Mouse (Mus musculus) liver, postnatal 0 days (tissue): ENCODE data around the gene Best2. TPM values are rescaled to one million over a fixed set of nuclear protein-coding genes. Genes with fewer than 3 reads are reported as not detected.
A peak's percentile ranks its signal among the peaks of the same experiment; 100 is the strongest.

Experiments used
- ATAC-seq: fragments of 200-750 bp; cut with Nextera tagmentation; 2 replicates; pipeline ENCODE4 v1.8.0; 2017; ENCODE audit warnings: mild to moderate bottlenecking, moderate library complexity
- DNase-seq: peaks from one replicate; pipeline ENCODE4 v3.0.0-alpha.2; 2016
- H3K27ac ChIP-seq: fragments of 300-500 bp; sonication (generic); 2 replicates; pipeline ENCODE4 v1.5.1; 2014; ENCODE audit warnings: antibody characterized with exemption, moderate library complexity, mild to moderate bottlenecking, low read depth
- H3K27me3 ChIP-seq: fragments of 300-500 bp; sonication (generic); 2 replicates; pipeline ENCODE4 v1.6.1; 2014; ENCODE audit warnings: low read length, control low read depth, mixed read lengths; ENCODE audit not compliant: insufficient read depth
- H3K36me3 ChIP-seq: fragments of 300-500 bp; sonication (generic); replicated peaks from 2 replicates; pipeline ENCODE4 v1.6.1; 2014; ENCODE audit warnings: mild to moderate bottlenecking, control low read depth, low read length, moderate library complexity, mixed read lengths; ENCODE audit not compliant: insufficient read depth
- H3K4me1 ChIP-seq: fragments of 300-500 bp; sonication (generic); 2 replicates; pipeline ENCODE4 v1.6.1; 2014; ENCODE audit warnings: antibody characterized with exemption, mild to moderate bottlenecking, control low read depth; ENCODE audit not compliant: insufficient read depth
- H3K4me2 ChIP-seq: fragments of 300-500 bp; sonication (generic); 2 replicates; pipeline ENCODE4 v1.6.1; 2014; ENCODE audit warnings: low read depth, mild to moderate bottlenecking, low read length, moderate library complexity, mixed read lengths
- H3K4me3 ChIP-seq: fragments of 300-500 bp; sonication (generic); 2 replicates; pipeline ENCODE4 v1.5.1; 2014; ENCODE audit warnings: low read depth, low read length
- H3K9ac ChIP-seq: fragments of 300-500 bp; sonication (generic); replicated peaks from 2 replicates; pipeline ENCODE4 v1.6.1; 2014; ENCODE audit warnings: mild to moderate bottlenecking, moderate library complexity
- H3K9me3 ChIP-seq: fragments of 300-500 bp; sonication (generic); 2 replicates; pipeline ENCODE4 v1.6.1; 2016; ENCODE audit warnings: mild to moderate bottlenecking, control low read depth, low read length, mixed read lengths
- CTCF ChIP-seq: sonication (generic); IDR thresholded peaks from 2 replicates; pipeline ENCODE4 v1.5.1; 2016; ENCODE audit warnings: antibody characterized with exemption, low read depth
- EP300 ChIP-seq: IDR thresholded peaks from 2 replicates; pipeline ENCODE4 v1.6.1; 2016; ENCODE audit warnings: antibody characterized with exemption, low read depth, mild to moderate bottlenecking
- WGBS: fragments of 180-500 bp; shearing (Covaris S2); extraction: QIAGEN DNeasy Blood & Tissue Kit; methylation state at CpG from one replicate; pipeline ENCODE4 v1.1.7; 2014; ENCODE audit not compliant: insufficient replicate concordance; 5-methylcytosine and 5-hydroxymethylcytosine counted together
- polyA plus RNA-seq: library from polyadenylated mRNA; unstranded; fragments of >200 nt; fragmentation: Nextera tagmentation; extraction: Ambion mirVana; gene quantifications from 2 replicates; pipeline ENCODE4 v1.2.1, GENCODE M21; 2015

Gene Best2
- polyA plus RNA-seq, 1 experiment from 2014 or later, result not detected

GRCm38 (mm10) chr8:85025098-85025932 is 11.0 kb upstream of the Best2 start, which contains the start of gene Asna1:
TSS of gene Asna1 (minus strand) at chr8:85025281.
- peak within 1 kb of the TSS; percentile 76 for H3K9ac ChIP-seq
- no peaks in the 10 kb centered on the region for H3K9me3 ChIP-seq
- H3K4me3 ChIP-seq, result peak within 1 kb of the TSS; percentile 95
- H3K4me2 ChIP-seq, result peak within 1 kb of the TSS; percentile 91
- H3K4me1 ChIP-seq, result peaks cover 33% of the 10 kb centered on the region
- peak within 1 kb of the TSS; percentile 94 for H3K27ac ChIP-seq
- H3K36me3 ChIP-seq, result peaks cover 31% of the 10 kb centered on the region
- WGBS, result 2% methylated on average over 30 of the region's 30 CpGs
- peak; percentile 88 for DNase-seq
- TF ChIP-seq CTCF, result no peak
- peak; percentile 80 for TF ChIP-seq EP300
- peak; percentile 87 for ATAC-seq
- no peaks in the 10 kb centered on the region for H3K27me3 ChIP-seq

- peak overlapping the region; percentile 91; the same call in 1 of the 2 replicates for H3K4me2 ChIP-seq
- ATAC-seq, result no peak
- H3K4me3 ChIP-seq, result no peak overlapping the region
- WGBS, result 96% methylated on average over 3 of the region's 3 CpGs
- no peak overlapping the region for H3K27ac ChIP-seq
- DNase-seq, result no peak
- no peak for TF ChIP-seq CTCF
- no peak for TF ChIP-seq EP300
- H3K27me3 ChIP-seq, result no peaks in the 10 kb centered on the region
- H3K9me3 ChIP-seq, result no peaks in the 10 kb centered on the region
- H3K36me3 ChIP-seq, result peaks cover 23% of the 10 kb centered on the region
- no peak overlapping the region for H3K9ac ChIP-seq
- H3K4me1 ChIP-seq, result peaks cover 28% of the 10 kb centered on the region
Observed at GRCm38 (mm10) chr8:85023846-85024245, 9.5 kb upstream of the Best2 start.

- Histone ChIP-seq H3K27ac (no peak overlapping the region), H3K36me3 (peaks cover 33% of the 10 kb centered on the region), H3K9ac (no peak overlapping the region), H3K4me1 (peaks cover 18% of the 10 kb centered on the region), H3K4me3 (no peak overlapping the region), H3K9me3 (no peaks in the 10 kb centered on the region), H3K27me3 (no peaks in the 10 kb centered on the region), H3K4me2 (no peak overlapping the region)
- DNase-seq (no peak), ATAC-seq (no peak)
- TF ChIP-seq CTCF (0 out of 2 replicates have a peak, but pooled peaks have one; percentile 15), EP300 (no peak)
- WGBS, result 87% methylated on average over 3 of the region's 3 CpGs
Observed at GRCm38 (mm10) chr8:85021514-85022055, 7.3 kb upstream of the Best2 start.

GRCm38 (mm10) chr8:85017209-85017608 is 2.9 kb upstream of the Best2 start:
- DNase-seq (no peak), ATAC-seq (no peak)
- Histone ChIP-seq H3K27ac (no peak overlapping the region), H3K9me3 (no peaks in the 10 kb centered on the region), H3K9ac (no peak overlapping the region), H3K27me3 (peaks cover 19% of the 10 kb centered on the region), H3K4me2 (no peak overlapping the region), H3K4me1 (peaks cover 4% of the 10 kb centered on the region; the same call in 1 of the 2 replicates), H3K4me3 (no peak overlapping the region), H3K36me3 (peaks cover 24% of the 10 kb centered on the region; the same call in 1 of the 2 replicates)
- WGBS, result 69% methylated on average over 5 of the region's 5 CpGs
- TF ChIP-seq CTCF, result no peak
- no peak for TF ChIP-seq EP300

- Histone ChIP-seq H3K4me2 (no peak overlapping the region), H3K36me3 (peaks cover 21% of the 10 kb centered on the region; the same call in 1 of the 2 replicates), H3K9me3 (no peaks in the 10 kb centered on the region), H3K4me3 (no peak overlapping the region), H3K27me3 (peaks cover 22% of the 10 kb centered on the region), H3K4me1 (peaks cover 4% of the 10 kb centered on the region; the same call in 1 of the 2 replicates), H3K9ac (no peak overlapping the region), H3K27ac (no peak overlapping the region)
- WGBS, result 70% methylated on average over 10 of the region's 10 CpGs
- ATAC-seq (no peak), DNase-seq (no peak)
- TF ChIP-seq CTCF, result no peak
- TF ChIP-seq EP300, result no peak
Observed at GRCm38 (mm10) chr8:85016724-85017123, 2.4 kb upstream of the Best2 start.

GRCm38 (mm10) chr8:85013230-85013840 is 996 bp downstream of the Best2 start:
- TF ChIP-seq CTCF (peak; percentile 80), EP300 (no peak)
- peak; percentile 70 for ATAC-seq
- Histone ChIP-seq H3K9ac (no peak overlapping the region; the same call in 1 of the 2 replicates), H3K4me3 (peak overlapping the region; percentile 21; the same call in 1 of the 2 replicates), H3K4me1 (peaks cover 4% of the 10 kb centered on the region; the same call in 1 of the 2 replicates), H3K9me3 (no peaks in the 10 kb centered on the region), H3K27me3 (peaks cover 41% of the 10 kb centered on the region), H3K36me3 (peaks cover 6% of the 10 kb centered on the region; the same call in 1 of the 2 replicates), H3K27ac (no peak overlapping the region), H3K4me2 (peak overlapping the region; percentile 66)
- peak; percentile 81 for DNase-seq
- WGBS, result 4% methylated on average over 25 of the region's 26 CpGs
